Mouse (Mus musculus) small intestine, adult 2 months (tissue): Measurements from ENCODE around the gene Plce1.

Experiments used
- CTCF ChIP-seq: fragments of 200-500 bp; IDR thresholded peaks from 2 replicates; pipeline ENCODE4 v1.5.1; 2012; ENCODE audit warnings: low read depth, mild to moderate bottlenecking, control low read depth, inconsistent platforms, low read length, moderate library complexity, mixed read lengths; ENCODE audit not compliant: insufficient replicate concordance, insufficient read length; ENCODE audit errors: extremely low read depth
- POLR2A ChIP-seq: fragments of 200-500 bp; IDR thresholded peaks from 2 replicates; pipeline ENCODE4 v1.6.1; 2012; ENCODE audit warnings: low read depth, mild to moderate bottlenecking, control low read depth, inconsistent platforms, low read length, moderate library complexity

DNA sequence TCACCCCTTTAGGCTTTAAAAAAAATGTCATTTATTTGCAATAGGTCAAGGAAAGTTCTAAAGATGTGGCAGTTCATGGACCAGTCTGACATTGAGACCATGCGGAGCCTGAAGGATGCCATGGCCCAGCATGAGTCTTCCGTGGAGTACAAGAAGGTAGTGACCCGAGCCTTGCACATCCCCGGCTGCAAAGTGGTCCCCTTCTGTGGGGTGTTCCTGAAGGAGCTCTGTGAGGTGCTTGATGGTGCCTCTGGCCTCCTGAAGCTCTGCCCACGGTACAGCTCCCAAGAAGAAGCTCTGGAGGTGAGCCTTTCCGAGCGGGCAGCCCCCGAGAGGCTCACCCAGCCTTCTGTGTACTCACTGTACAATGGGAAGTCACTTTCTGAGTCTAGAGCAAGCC, 220.9 kb downstream of the Plce1 start:
- TF ChIP-seq POLR2A (no peak), CTCF (no peak)
